Comparison of ENCODE assay signal across 31 mouse cellular contexts in the genomic region with DNA sequence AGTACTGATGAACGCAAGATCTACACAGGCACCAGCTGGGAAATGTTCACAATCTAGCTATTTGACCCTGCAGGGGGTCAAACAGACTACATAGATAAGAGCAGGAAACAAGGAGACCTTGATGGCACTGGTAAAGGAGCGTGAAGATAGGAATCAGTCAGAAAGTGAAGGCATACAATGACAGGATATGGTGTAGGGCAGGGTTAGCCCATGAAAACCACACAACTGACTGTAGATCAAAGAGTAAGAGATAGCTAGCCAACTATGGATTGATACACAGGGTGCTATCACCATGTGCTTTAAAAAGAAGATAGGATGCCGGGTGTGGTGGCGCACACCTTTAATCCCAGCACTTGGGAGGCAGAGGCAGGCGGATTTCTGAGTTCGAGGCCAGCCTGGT. TPM values are rescaled to one million over a fixed set of nuclear protein-coding genes. Genes with fewer than 3 reads are reported as not detected.
DNase-seq lines count a peak whose midpoint lies in the region; ATAC-seq and TF ChIP-seq lines count a peak whose summit lies in the region.
"Had no signal": no experiment of that assay in that cellular context is flagged by ENCODE, and none has a peak within 500 bp of the region (broad histone marks: within the 10 kb centered on the region; RNA-seq: fewer than 3 reads in every experiment).

No protein-coding gene starts in this region.

- no peak for DNase-seq in liver, embryonic 14.5 days (ENCODE audit: low read depth in 3 of 3, low spot score in 3 of 3)
- DNase-seq in liver (no peak), G1E (ENCODE audit: low spot score) (peak; percentile 11)
- peak; percentile 63 for DNase-seq in induced T-regulatory cell, adult 2 months (ENCODE audit: low read depth)
- DNase-seq in naive thymus-derived CD4-positive, alpha-beta T cell, adult 2 months (ENCODE audit: low read depth): peak; percentile 49
- no peak for DNase-seq in layer of hippocampus, adult 2 months (ENCODE audit: low spot score in 2 of 2)
- DNase-seq in urinary bladder, postnatal 25 days (ENCODE audit: low spot score): no peak
- DNase-seq in embryonic facial prominence, embryonic 10.5 days (ENCODE audit: low spot score): no peak
- DNase-seq: adrenal gland, adult 2 months; adrenal gland, postnatal 36 days; cerebellum, adult 18-20 months; cerebellum, postnatal 10 days; gastrocnemius, postnatal 14 days; heart, adult 11 months; heart, postnatal 4 days; kidney, adult 11 months; kidney, postnatal 25 days; lung, embryonic 14.5 days; lung, postnatal 14 days; midbrain, embryonic 14.5 days; spleen, adult 18-20 months; thymus, postnatal 14 days had no signal

- no peak overlapping the region for H3K27ac ChIP-seq in liver, embryonic 14.5 days
- no peak overlapping the region for H3K27ac ChIP-seq in layer of hippocampus, adult 2 months
- no peak overlapping the region for H3K27ac ChIP-seq in embryonic facial prominence, embryonic 10.5 days (replicated peaks)
- H3K27ac ChIP-seq: embryonic facial prominence, embryonic 15.5 days; forebrain, embryonic 13.5 days; heart, embryonic 10.5 days; heart, embryonic 15.5 days; hindbrain, embryonic 15.5 days; limb, embryonic 13.5 days; liver, embryonic 15.5 days had no signal

- H3K4me3 ChIP-seq in liver, embryonic 14.5 days (ENCODE audit: insufficient read depth in 1 of 2, low read depth in 2 of 2, low read length in 2 of 2): no peak overlapping the region
- H3K4me3 ChIP-seq in G1E (ENCODE audit: low read depth, low read length): no peak overlapping the region
- H3K4me3 ChIP-seq in layer of hippocampus, adult 2 months: no peak overlapping the region
- no peak overlapping the region for H3K4me3 ChIP-seq in embryonic facial prominence, embryonic 10.5 days
- H3K4me3 ChIP-seq: embryonic facial prominence, embryonic 15.5 days; forebrain, embryonic 13.5 days; heart, embryonic 10.5 days; heart, embryonic 15.5 days; hindbrain, embryonic 15.5 days; limb, embryonic 13.5 days; liver, embryonic 15.5 days; megakaryocyte, embryonic 14.5 days had no signal

- ATAC-seq in liver, embryonic 14.5 days (ENCODE audit: insufficient read depth): 0 out of 2 replicates have a peak, but pooled peaks have one; percentile 24
- peak; percentile 80 for ATAC-seq in G1E (ENCODE audit: extremely low read depth, insufficient number of reproducible peaks, low FRiP score, poor library complexity, severe bottlenecking)
- ATAC-seq: forebrain, embryonic 13.5 days had no signal

- no peaks in the 10 kb centered on the region for H3K9me3 ChIP-seq in liver, embryonic 14.5 days (ENCODE audit: control insufficient read depth, low read length)
- H3K9me3 ChIP-seq in G1E (replicated peaks): no peaks in the 10 kb centered on the region
- H3K9me3 ChIP-seq in embryonic facial prominence, embryonic 10.5 days: no peaks in the 10 kb centered on the region
- H3K9me3 ChIP-seq: embryonic facial prominence, embryonic 15.5 days; forebrain, embryonic 13.5 days; heart, embryonic 10.5 days; heart, embryonic 15.5 days; hindbrain, embryonic 15.5 days; limb, embryonic 13.5 days; liver, embryonic 15.5 days; megakaryocyte, embryonic 14.5 days had no signal

- no peaks in the 10 kb centered on the region for H3K27me3 ChIP-seq in liver, embryonic 14.5 days (ENCODE audit: control insufficient read depth, insufficient read depth, low read length)
- no peaks in the 10 kb centered on the region for H3K27me3 ChIP-seq in G1E (ENCODE audit: insufficient read depth, low read length)
- H3K27me3 ChIP-seq in embryonic facial prominence, embryonic 10.5 days (replicated peaks; ENCODE audit: low read depth, poor library complexity, severe bottlenecking): no peaks in the 10 kb centered on the region
- H3K27me3 ChIP-seq: embryonic facial prominence, embryonic 15.5 days; forebrain, embryonic 13.5 days; heart, embryonic 15.5 days; hindbrain, embryonic 15.5 days; limb, embryonic 13.5 days; liver, embryonic 15.5 days; megakaryocyte, embryonic 14.5 days had no signal

- peaks cover 4% of the 10 kb centered on the region for H3K36me3 ChIP-seq in liver, embryonic 14.5 days (replicated peaks; ENCODE audit: control insufficient read depth, insufficient read depth, low read depth)
- H3K36me3 ChIP-seq in G1E (replicated peaks): peaks cover 73% of the 10 kb centered on the region
- peaks cover 20% of the 10 kb centered on the region for H3K36me3 ChIP-seq in embryonic facial prominence, embryonic 10.5 days (replicated peaks)

- TF ChIP-seq CTCF in liver, embryonic 14.5 days (IDR thresholded peaks at IDR 0.05; ENCODE audit: low read depth): no peak
- TF ChIP-seq CTCF in G1E (IDR thresholded peaks at IDR 0.05; ENCODE audit: low read depth, low read length): no peak
- no peak for TF ChIP-seq CTCF in layer of hippocampus, adult 2 months (conservative IDR thresholded peaks at IDR 0.05)

- no peak for TF ChIP-seq EP300 in liver, embryonic 14.5 days (IDR thresholded peaks at IDR 0.05; ENCODE audit: low read depth)

- no peak overlapping the region for H3K4me2 ChIP-seq in liver, embryonic 14.5 days (ENCODE audit: low read depth)
- H3K4me2 ChIP-seq: embryonic facial prominence, embryonic 15.5 days; forebrain, embryonic 13.5 days; heart, embryonic 15.5 days; hindbrain, embryonic 15.5 days; limb, embryonic 13.5 days; liver, embryonic 15.5 days; lung, embryonic 14.5 days had no signal

- no peak overlapping the region for H3K9ac ChIP-seq in liver, embryonic 14.5 days (replicated peaks)
- H3K9ac ChIP-seq: embryonic facial prominence, embryonic 15.5 days; forebrain, embryonic 13.5 days; heart, embryonic 15.5 days; hindbrain, embryonic 15.5 days; limb, embryonic 13.5 days; liver, embryonic 15.5 days; lung, embryonic 14.5 days had no signal

- peaks cover 0 to 5% of the 10 kb centered on the region in 2 experiments; a peak in 2 of 4 replicates for H3K4me1 ChIP-seq in liver, embryonic 14.5 days (replicated peaks; ENCODE audit: control insufficient read depth in 2 of 2, insufficient read depth in 2 of 2, low read length in 1 of 2)
- H3K4me1 ChIP-seq in G1E (ENCODE audit: insufficient read depth, low read depth, low read length): peaks cover 82% of the 10 kb centered on the region
- H3K4me1 ChIP-seq in embryonic facial prominence, embryonic 10.5 days: peaks cover under 1% of the 10 kb centered on the region; the same call in 1 of the 2 replicates
- H3K4me1 ChIP-seq: embryonic facial prominence, embryonic 15.5 days; forebrain, embryonic 13.5 days; hindbrain, embryonic 15.5 days had no signal

- 48% methylated on average over 6 of the region's 6 CpGs for WGBS in liver, embryonic 14.5 days (ENCODE audit: insufficient replicate concordance)
- WGBS in embryonic facial prominence, embryonic 10.5 days: 93% methylated on average over 6 of the region's 6 CpGs

RNA-seq across cellular contexts. Expression of a gene that starts 7.0 kb away (rescaled TPM):
- polyA plus RNA-seq in liver, embryonic 14.5 days (2012; rRNA removed): 10.6 and 15.6 TPM in 2 replicates
- polyA plus RNA-seq in liver, embryonic 14.5 days (2014; fragmentation: Nextera tagmentation; extraction: Ambion mirVana): 32.1 and 34.9 TPM in 2 replicates
- 167 and 171 TPM in 2 replicates for total RNA-seq in G1E (2014; fragmentation: Nextera tagmentation)
- 530 and 570 TPM in 2 replicates for total RNA-seq in G1E (2017)
- 16.7 and 24.1 TPM in 2 replicates for polyA plus RNA-seq in G1E (2012)
- total RNA-seq in layer of hippocampus, adult 2 months (2021): 10 to 100 TPM; 51.4 to 56.0 TPM
- polyA plus RNA-seq in embryonic facial prominence, embryonic 10.5 days (2016; fragmentation: Nextera tagmentation; extraction: Ambion mirVana): 56.3 and 56.5 TPM in 2 replicates

RNA-seq across cellular contexts. Expression of a gene that starts 47.4 kb away (rescaled TPM):
- 7.6 and 9.3 TPM in 2 replicates for polyA plus RNA-seq in liver, embryonic 14.5 days (2012; rRNA removed)
- polyA plus RNA-seq in liver, embryonic 14.5 days (2014; fragmentation: Nextera tagmentation; extraction: Ambion mirVana): 8.4 and 9.5 TPM in 2 replicates
- total RNA-seq in G1E (2014; fragmentation: Nextera tagmentation): 85.0 and 85.1 TPM in 2 replicates
- 70.1 and 86.0 TPM in 2 replicates for total RNA-seq in G1E (2017)
- polyA plus RNA-seq in G1E (2012): 2.5 and 3.3 TPM in 2 replicates
- total RNA-seq in layer of hippocampus, adult 2 months (2021): 100 to 1,000 TPM; 142 to 143 TPM
- 10.6 and 11.3 TPM in 2 replicates for polyA plus RNA-seq in embryonic facial prominence, embryonic 10.5 days (2016; fragmentation: Nextera tagmentation; extraction: Ambion mirVana)

RNA-seq across cellular contexts. Expression of a gene that starts 57.2 kb away (rescaled TPM):
- 0.40 and 0.47 TPM in 2 replicates for polyA plus RNA-seq in liver, embryonic 14.5 days (2012; rRNA removed)
- polyA plus RNA-seq in liver, embryonic 14.5 days (2014; fragmentation: Nextera tagmentation; extraction: Ambion mirVana): 0.72 and 0.86 TPM in 2 replicates
- total RNA-seq in G1E (2014; fragmentation: Nextera tagmentation) (0.08 TPM in 1 of 2 replicates, not detected in the other), G1E (2017) (0.05 and 0.17 TPM in 2 replicates)
- not detected in 2 replicates for polyA plus RNA-seq in G1E (2012)
- total RNA-seq in layer of hippocampus, adult 2 months (2021): 1 to 10 TPM; 4.7 to 5.0 TPM
- polyA plus RNA-seq in embryonic facial prominence, embryonic 10.5 days (2016; fragmentation: Nextera tagmentation; extraction: Ambion mirVana): 62.9 and 69.6 TPM in 2 replicates
- total RNA-seq: neutrophil, adult 5-6 weeks had no signal

Comparison
In these comparisons a context has a peak if more than half of its experiments do, and no peak if none do; other contexts are left out.
1. DNase-seq: peak in G1E (single experiment), induced T-regulatory cell, adult 2 months (single experiment) and naive thymus-derived CD4-positive, alpha-beta T cell, adult 2 months (single experiment); none in liver, embryonic 14.5 days (0 of 3), liver (single experiment), layer of hippocampus, adult 2 months (0 of 2), urinary bladder, postnatal 25 days (single experiment) and embryonic facial prominence, embryonic 10.5 days (single experiment).
2. RNA of a gene that starts 57.2 kb away (polyA plus RNA-seq): 62.9 to 69.6 TPM in embryonic facial prominence, embryonic 10.5 days; 0.40 to 0.86 TPM in liver, embryonic 14.5 days and not detected in G1E; every median in the first group is over 10 times any median in the second.